Mouse (Mus musculus) ES-E14 (cell line): ENCODE measurements around the gene E030030I06Rik. TPM values are rescaled to one million over a fixed set of nuclear protein-coding genes. Genes with fewer than 3 reads are reported as not detected.
"Not testable (repeated sequence)": the region's sequence is repeated elsewhere in the genome, so short reads cannot be mapped to it uniquely, and the experiment has no call there.

Source experiments
- DNase-seq: peaks from one replicate; pipeline ENCODE4 v3.0.0-alpha.2; 2013; ENCODE audit warnings: low read depth, low spot score
- H3K27ac ChIP-seq: 2 replicates; pipeline ENCODE4 v1.5.1; 2012; ENCODE audit warnings: low read depth, mild to moderate bottlenecking, low read length, moderate library complexity, mixed read lengths; ENCODE audit not compliant: poor library complexity, insufficient read depth, severe bottlenecking
- H3K36me3 ChIP-seq: 2 replicates; pipeline ENCODE4 v1.6.1; 2012; ENCODE audit warnings: mild to moderate bottlenecking, low read length, moderate library complexity, mixed read lengths; ENCODE audit not compliant: control insufficient read depth, poor library complexity, insufficient read depth, severe bottlenecking
- H3K4me1 ChIP-seq, 2 experiments: fragments of 150-350 bp in 1 of 2; sonication (generic) in 1 of 2; 2 replicates each; pipeline ENCODE4 v1.6.1; 2012; ENCODE audit warnings: low read length in 2 of 2, mild to moderate bottlenecking in 1 of 2, mixed read lengths in 1 of 2; ENCODE audit not compliant: control insufficient read depth in 2 of 2, insufficient read depth in 2 of 2, poor library complexity in 1 of 2
- H3K4me3 ChIP-seq, 2 experiments: fragments of 150-350 bp in 1 of 2; sonication (generic) in 1 of 2; 2 replicates each; pipeline ENCODE4 v1.5.1; 2012; ENCODE audit warnings: low read length in 2 of 2, low read depth in 1 of 2, mild to moderate bottlenecking in 1 of 2, mixed read lengths in 1 of 2; ENCODE audit not compliant: insufficient read depth in 1 of 2, poor library complexity in 1 of 2, severe bottlenecking in 1 of 2
- H3K9ac ChIP-seq: 2 replicates; pipeline ENCODE4 v1.6.1; 2012; ENCODE audit warnings: low read depth, mild to moderate bottlenecking, low read length, mixed read lengths; ENCODE audit not compliant: poor library complexity, insufficient read depth, severe bottlenecking
- H3K9me3 ChIP-seq: fragments of 150-350 bp; sonication (generic); 2 replicates; pipeline ENCODE4 v1.6.1; 2012; ENCODE audit warnings: low read depth, mild to moderate bottlenecking, low read length; ENCODE audit not compliant: control insufficient read depth, insufficient read depth
- CHD2 ChIP-seq: IDR thresholded peaks from 2 replicates; pipeline ENCODE4 v1.6.1; 2014; ENCODE audit warnings: mild to moderate bottlenecking, low read depth, low read length, inconsistent platforms
- HCFC1 ChIP-seq: IDR thresholded peaks from 2 replicates; pipeline ENCODE4 v1.6.1; 2012; ENCODE audit warnings: low read length, inconsistent platforms, borderline replicate concordance; ENCODE audit not compliant: insufficient read depth
- MAFK ChIP-seq: IDR thresholded peaks from 2 replicates; pipeline ENCODE4 v1.6.1; 2014; ENCODE audit warnings: mild to moderate bottlenecking, low read depth, low read length, inconsistent platforms; ENCODE audit not compliant: insufficient read depth
- ZC3H11A ChIP-seq: IDR thresholded peaks from 2 replicates; pipeline ENCODE4 v1.6.1; 2012; ENCODE audit warnings: low read depth, mild to moderate bottlenecking, inconsistent platforms, low read length, borderline replicate concordance
- ZNF384 ChIP-seq: IDR thresholded peaks from 2 replicates; pipeline ENCODE4 v1.6.1; 2012; ENCODE audit warnings: low read depth, low read length, inconsistent platforms
- in situ Hi-C, 2 experiments: fragments of 600-800 bp; cut with MboI; formaldehyde crosslinking; loops; one replicate each; pipeline ENCODE4 v1.15.1; 2025; ENCODE audit warnings: low sequenced_read_pairs in 2 of 2, inconsistent platforms in 1 of 2; ENCODE audit not compliant: unreplicated experiment in 2 of 2
- total RNA-seq: library from RNA; depleted of rRNA; stranded (reverse); fragments of 300-350 nt; gene quantifications from 2 replicates; pipeline ENCODE4 v1.2.3, GENCODE M21; 2012

Gene E030030I06Rik
- total RNA-seq, 1 experiment, result not detected

- Histone ChIP-seq H3K4me3 (peak overlapping the region; percentile 52 to 66), H3K4me1 (peaks cover 0 to 5% of the 10 kb centered on the region in 2 experiments; a peak in 2 of 4 replicates), H3K36me3 (no peaks in the 10 kb centered on the region), H3K27ac (peak overlapping the region; percentile 50; the same call in 1 of the 2 replicates), H3K9me3 (no peaks in the 10 kb centered on the region), H3K9ac (no peak overlapping the region)
- DNase-seq, result no peak
- TF ChIP-seq CHD2, result no peak
- no peak for TF ChIP-seq MAFK
- TF ChIP-seq HCFC1, result no peak
- no peak for TF ChIP-seq ZC3H11A
- TF ChIP-seq ZNF384, result peak; percentile 79
- in situ Hi-C loops, result loop anchor here (5.0 to 10.0 kb wide), 2 partner anchors 115 to 118 kb away; no protein-coding TSS in a partner anchor
Observed at GRCm38 (mm10) chr10:22159581-22160140, 10.6 kb upstream of the E030030I06Rik start.

DNA sequence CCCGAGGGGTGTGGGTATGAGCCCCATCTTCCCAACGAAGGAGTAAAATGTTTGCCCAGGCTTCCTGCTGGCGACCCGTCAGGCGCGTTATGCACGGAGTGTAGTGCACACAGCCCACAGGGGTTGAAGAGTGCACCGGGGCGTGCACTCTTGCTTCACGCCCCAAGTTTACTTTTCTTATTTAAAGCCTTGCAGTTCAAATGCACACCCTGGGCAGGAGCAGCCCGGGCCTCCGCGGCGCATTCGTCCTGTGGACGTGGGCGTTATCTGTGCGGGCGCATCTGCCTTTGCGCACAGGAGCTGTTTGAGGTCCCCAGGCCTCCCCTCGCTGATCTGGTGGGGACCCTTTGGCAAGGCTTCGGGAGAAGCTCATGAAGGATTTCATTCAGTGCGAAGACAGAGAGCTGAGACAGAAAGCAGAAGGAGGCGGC is 10.1 kb upstream of the E030030I06Rik start:
- peaks cover 0 to 5% of the 10 kb centered on the region in 2 experiments; a peak in 2 of 4 replicates for H3K4me1 ChIP-seq
- no peak for DNase-seq
- H3K36me3 ChIP-seq, result no peaks in the 10 kb centered on the region
- peak overlapping the region; percentile 52 to 66 for H3K4me3 ChIP-seq
- in situ Hi-C loops, result no loop called here
- H3K27ac ChIP-seq, result no peak overlapping the region
- H3K9ac ChIP-seq, result no peak overlapping the region; the same call in 1 of the 2 replicates
- no peaks in the 10 kb centered on the region for H3K9me3 ChIP-seq
- TF ChIP-seq ZC3H11A (no peak), MAFK (no peak), CHD2 (no peak), ZNF384 (no peak), HCFC1 (no peak)

DNA sequence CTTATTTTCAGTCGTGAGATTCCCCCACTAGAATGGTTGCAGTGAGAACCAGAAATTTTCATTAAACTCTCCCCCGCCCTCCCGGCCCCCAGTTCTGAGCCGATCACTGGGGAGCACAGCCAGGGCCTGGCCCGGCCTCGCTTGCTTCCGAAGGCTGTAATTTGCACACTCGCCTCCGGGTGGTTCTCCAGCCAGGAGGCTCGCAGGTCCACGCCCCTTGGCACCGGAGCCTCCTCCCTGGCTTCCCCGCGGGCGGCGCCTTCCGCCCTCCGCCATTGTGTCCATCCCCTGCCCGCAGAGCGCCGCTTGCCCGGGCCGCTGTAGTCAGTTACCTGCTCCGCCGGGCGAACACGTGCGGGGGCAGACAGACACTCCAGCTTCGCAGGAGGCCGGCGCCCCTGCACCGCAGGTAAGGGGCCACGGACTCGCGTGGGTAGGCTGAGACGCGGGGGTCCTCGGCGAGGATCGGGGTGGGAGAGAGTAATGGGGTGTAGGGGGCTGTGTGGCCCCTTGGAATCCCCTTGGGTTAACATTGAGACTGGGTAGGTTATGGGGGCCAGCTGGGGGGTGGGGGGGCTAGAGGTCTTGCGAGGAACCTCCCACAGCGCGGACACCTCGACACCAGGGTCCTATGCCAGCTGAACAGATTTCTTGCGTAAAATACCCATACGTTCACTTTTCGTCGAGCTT is 9.4 kb upstream of the E030030I06Rik start, which contains the start of the genes Raet1e and H60b:
Gene Raet1e, plus strand, starts transcription at position 260 of the 690 bp plus-strand sequence.
Gene H60b, plus strand, starts transcription at position 277 of the 690 bp plus-strand sequence.
- H3K36me3 ChIP-seq, H3K27ac ChIP-seq, in situ Hi-C loops, H3K9ac ChIP-seq, H3K9me3 ChIP-seq, H3K4me1 ChIP-seq, DNase-seq: not testable (repeated sequence)
- peak within 1 kb of the TSS; percentile 56 to 66 for H3K4me3 ChIP-seq

DNA sequence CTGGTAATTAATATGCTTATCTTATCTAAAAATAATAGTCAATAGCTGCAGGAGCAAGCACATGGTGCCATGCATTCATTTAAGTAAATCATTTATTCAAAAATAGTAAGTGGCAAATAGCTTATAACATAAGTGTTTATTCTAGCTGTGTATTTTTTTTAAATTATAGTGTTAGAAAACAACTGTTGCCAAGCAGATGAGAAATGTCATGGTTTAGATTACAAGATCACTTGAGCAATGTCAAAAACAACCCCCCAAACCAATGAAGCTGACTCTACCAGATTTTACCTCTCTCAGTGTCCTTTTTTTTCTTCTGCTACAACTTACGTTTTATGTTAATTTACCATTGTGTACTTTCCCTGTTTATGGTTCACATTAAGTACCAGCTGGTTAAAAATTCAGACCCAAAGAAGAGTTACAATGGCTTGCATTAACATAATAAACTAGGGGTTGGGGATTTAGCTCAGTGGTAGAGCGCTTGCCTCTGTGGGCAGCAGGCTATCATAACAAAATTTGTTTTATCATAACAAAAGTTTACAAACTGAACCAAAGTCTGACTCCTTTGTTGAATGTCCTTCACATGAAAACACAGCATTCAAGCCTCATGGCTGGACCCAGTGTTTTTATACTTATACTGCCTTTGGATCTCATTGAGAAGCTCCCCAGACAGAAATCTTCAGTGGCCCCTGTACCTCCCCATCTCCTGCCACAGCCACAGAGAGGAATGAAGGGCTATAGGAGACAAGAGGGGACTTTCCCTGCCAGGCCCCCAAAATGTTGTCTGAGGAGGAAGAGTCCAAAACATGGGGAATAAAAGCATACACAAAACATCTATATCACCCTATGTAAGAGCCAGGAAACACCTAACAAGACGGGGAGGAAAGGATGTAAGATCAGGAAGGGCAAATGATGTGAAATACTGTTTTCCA is 6.1 kb upstream of the E030030I06Rik start:
- in situ Hi-C loops, result no loop called here
- no peak overlapping the region for H3K27ac ChIP-seq
- H3K4me1 ChIP-seq, result peaks cover 0 to 3% of the 10 kb centered on the region in 2 experiments; a peak in 2 of 4 replicates
- H3K36me3 ChIP-seq, result no peaks in the 10 kb centered on the region
- H3K4me3 ChIP-seq, result no peak overlapping the region
- no peak overlapping the region for H3K9ac ChIP-seq
- no peak for DNase-seq
- H3K9me3 ChIP-seq, result no peaks in the 10 kb centered on the region
- TF ChIP-seq ZNF384 (no peak), HCFC1 (no peak)

DNA sequence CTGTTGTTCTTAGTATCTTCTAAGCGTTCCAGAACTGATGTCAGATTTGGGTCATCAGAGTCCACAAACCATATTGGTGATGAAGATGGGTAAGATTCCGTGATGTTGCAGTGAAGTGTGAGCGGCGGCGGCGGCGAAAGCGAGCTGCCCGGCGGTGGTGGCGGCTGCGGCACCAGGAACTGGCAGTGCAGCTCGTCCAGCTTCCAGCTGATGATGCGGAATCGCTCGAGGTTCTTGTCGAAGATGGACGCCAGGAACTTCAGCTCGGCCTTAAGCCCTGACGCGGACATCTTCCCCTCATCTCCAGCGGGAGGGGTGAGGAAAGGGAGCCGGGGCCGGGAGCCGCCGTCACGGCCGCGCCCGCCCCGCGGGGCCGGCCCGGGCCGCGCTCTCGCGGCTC is 5.1 kb upstream of the E030030I06Rik start:
- H3K27ac ChIP-seq, H3K9me3 ChIP-seq, in situ Hi-C loops, H3K9ac ChIP-seq, DNase-seq, H3K4me1 ChIP-seq, H3K36me3 ChIP-seq: not testable (repeated sequence)
- peak overlapping the region; percentile 41 to 43; a peak in 1 of 4 replicates for H3K4me3 ChIP-seq

DNA sequence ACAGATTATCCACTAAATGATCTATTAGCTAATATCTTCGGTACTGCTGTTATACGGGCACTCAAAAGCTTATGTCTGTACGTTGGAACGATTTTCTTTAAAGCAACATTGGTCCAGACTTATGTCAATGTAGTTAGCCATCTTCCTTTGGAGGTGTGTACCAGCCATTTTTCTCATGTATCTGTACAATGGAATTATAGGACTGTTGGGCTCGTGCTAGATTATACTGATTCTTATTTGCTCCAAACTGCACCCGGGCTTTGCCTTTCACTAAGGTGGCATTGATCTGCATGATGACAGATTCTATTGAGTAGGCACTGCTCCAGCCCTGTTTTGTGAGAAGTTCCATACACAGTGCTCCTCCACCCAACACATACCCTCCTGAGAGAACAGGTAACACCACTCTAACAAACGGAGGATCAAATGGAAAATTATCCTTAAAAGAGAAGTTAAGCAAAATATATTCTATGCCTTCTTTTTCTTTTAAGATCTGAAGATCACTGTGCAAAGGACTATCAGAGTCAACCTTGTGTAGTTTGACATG is 4.1 kb upstream of the E030030I06Rik start:
- DNase-seq, H3K9me3 ChIP-seq, in situ Hi-C loops, H3K27ac ChIP-seq, H3K4me1 ChIP-seq, H3K9ac ChIP-seq, H3K36me3 ChIP-seq, H3K4me3 ChIP-seq: not testable (repeated sequence)
